Comparison of ENCODE assay signal across 18 mouse cellular contexts in genomic region chr16:77914160-77915070, GRCm38 (mm10).
A peak's percentile ranks its signal among the peaks of the same experiment; 100 is the strongest.
DNase-seq lines count a peak whose midpoint lies in the region; ATAC-seq and TF ChIP-seq lines count a peak whose summit lies in the region.
"Had no signal": no experiment of that assay in that cellular context is flagged by ENCODE, and none has a peak within 500 bp of the region (broad histone marks: within the 10 kb centered on the region; RNA-seq: fewer than 3 reads in every experiment).

No protein-coding gene starts in this region.

- ATAC-seq in embryonic facial prominence, embryonic 11.5 days (replicated peaks; ENCODE audit: insufficient number of reproducible peaks, low FRiP score, low TSS enrichment, low read depth), result no peak
- ATAC-seq in intestine, embryonic 15.5 days, result peak; percentile 71
- ATAC-seq in limb, embryonic 14.5 days (ENCODE audit: low FRiP score, low read depth), result peak; percentile 89
- ATAC-seq: inflammation-experienced regulatory T-cells, adult 6 months had no signal

- no peaks in the 10 kb centered on the region for H3K9me3 ChIP-seq in embryonic facial prominence, embryonic 11.5 days (replicated peaks; ENCODE audit: control insufficient read depth, low read length)
- H3K9me3 ChIP-seq in embryonic facial prominence, embryonic 10.5 days, result no peaks in the 10 kb centered on the region
- H3K9me3 ChIP-seq in intestine, embryonic 15.5 days, result no peaks in the 10 kb centered on the region
- no peaks in the 10 kb centered on the region for H3K9me3 ChIP-seq in limb, embryonic 14.5 days (ENCODE audit: control insufficient read depth, low read length)
- H3K9me3 ChIP-seq: heart, embryonic 10.5 days; hindbrain, embryonic 12.5 days; liver, embryonic 15.5 days; midbrain, embryonic 12.5 days; neural tube, embryonic 12.5 days had no signal

- DNase-seq in embryonic facial prominence, embryonic 11.5 days (ENCODE audit: low spot score), result peak; percentile 43
- no peak for DNase-seq in embryonic facial prominence, embryonic 10.5 days (ENCODE audit: low spot score)
- DNase-seq in NIH3T3 (ENCODE audit: low read depth), result peak; percentile 50
- DNase-seq in limb, embryonic 14.5 days (ENCODE audit: low spot score), result peak; percentile 72
- no peak for DNase-seq in liver
- no peak for DNase-seq in cerebellum, postnatal 4 days (ENCODE audit: low spot score in 2 of 2)
- DNase-seq: cerebellum, adult 2 months; cerebellum, postnatal 36 days; gastrocnemius, adult 2 months; thymus, postnatal 25 days had no signal

- no peaks in the 10 kb centered on the region for H3K27me3 ChIP-seq in embryonic facial prominence, embryonic 11.5 days (ENCODE audit: control insufficient read depth, insufficient read depth, low read length)
- H3K27me3 ChIP-seq in embryonic facial prominence, embryonic 10.5 days (replicated peaks; ENCODE audit: low read depth, poor library complexity, severe bottlenecking), result no peaks in the 10 kb centered on the region
- H3K27me3 ChIP-seq in intestine, embryonic 15.5 days (replicated peaks), result no peaks in the 10 kb centered on the region
- H3K27me3 ChIP-seq in limb, embryonic 14.5 days (ENCODE audit: control insufficient read depth, insufficient read depth, low read length), result no peaks in the 10 kb centered on the region
- H3K27me3 ChIP-seq: hindbrain, embryonic 12.5 days; liver, embryonic 15.5 days; midbrain, embryonic 12.5 days; neural tube, embryonic 12.5 days had no signal

- H3K4me2 ChIP-seq in embryonic facial prominence, embryonic 11.5 days (ENCODE audit: low read depth, low read length), result no peak overlapping the region
- no peak overlapping the region for H3K4me2 ChIP-seq in intestine, embryonic 15.5 days (replicated peaks)
- H3K4me2 ChIP-seq in limb, embryonic 14.5 days (replicated peaks; ENCODE audit: low read depth, low read length, severe bottlenecking), result no peak overlapping the region
- H3K4me2 ChIP-seq: hindbrain, embryonic 12.5 days; liver, embryonic 15.5 days; midbrain, embryonic 12.5 days; neural tube, embryonic 12.5 days had no signal

- H3K4me1 ChIP-seq in embryonic facial prominence, embryonic 11.5 days (ENCODE audit: control insufficient read depth, insufficient read depth, low read length), result no peaks in the 10 kb centered on the region
- H3K4me1 ChIP-seq in embryonic facial prominence, embryonic 10.5 days, result peaks cover 7% of the 10 kb centered on the region
- H3K4me1 ChIP-seq in intestine, embryonic 15.5 days (replicated peaks), result no peaks in the 10 kb centered on the region
- H3K4me1 ChIP-seq in limb, embryonic 14.5 days (ENCODE audit: control insufficient read depth, insufficient read depth, low read length), result peaks cover 10% of the 10 kb centered on the region
- H3K4me1 ChIP-seq: heart, embryonic 10.5 days; hindbrain, embryonic 12.5 days; liver, embryonic 15.5 days; midbrain, embryonic 12.5 days; neural tube, embryonic 12.5 days had no signal

- WGBS in embryonic facial prominence, embryonic 11.5 days, result 44% methylated on average over 6 of the region's 6 CpGs
- WGBS in embryonic facial prominence, embryonic 10.5 days, result 57% methylated on average over 6 of the region's 6 CpGs
- WGBS in intestine, embryonic 15.5 days, result 43% methylated on average over 6 of the region's 6 CpGs
- WGBS in limb, embryonic 14.5 days, result 22% methylated on average over 6 of the region's 6 CpGs

- no peak overlapping the region for H3K27ac ChIP-seq in embryonic facial prominence, embryonic 11.5 days (replicated peaks; ENCODE audit: low read depth, low read length)
- no peak overlapping the region for H3K27ac ChIP-seq in embryonic facial prominence, embryonic 10.5 days (replicated peaks)
- H3K27ac ChIP-seq in intestine, embryonic 15.5 days, result no peak overlapping the region
- peak overlapping the region; percentile 11; the same call in 1 of the 2 replicates for H3K27ac ChIP-seq in limb, embryonic 14.5 days (replicated peaks; ENCODE audit: low read depth, low read length)
- H3K27ac ChIP-seq: gastrocnemius, adult 2 months; heart, embryonic 10.5 days; hindbrain, embryonic 12.5 days; liver, embryonic 15.5 days; midbrain, embryonic 12.5 days; neural tube, embryonic 12.5 days had no signal

- H3K4me3 ChIP-seq in embryonic facial prominence, embryonic 11.5 days (ENCODE audit: low read depth, low read length), result no peak overlapping the region
- H3K4me3 ChIP-seq in embryonic facial prominence, embryonic 10.5 days, result no peak overlapping the region
- no peak overlapping the region for H3K4me3 ChIP-seq in intestine, embryonic 15.5 days (replicated peaks)
- H3K4me3 ChIP-seq in limb, embryonic 14.5 days (replicated peaks; ENCODE audit: low read length), result no peak overlapping the region
- H3K4me3 ChIP-seq: gastrocnemius, adult 2 months; heart, embryonic 10.5 days; hindbrain, embryonic 12.5 days; liver, embryonic 15.5 days; midbrain, embryonic 12.5 days; neural tube, embryonic 12.5 days had no signal

- TF ChIP-seq POLR2A in limb, embryonic 14.5 days (IDR thresholded peaks at IDR 0.05; ENCODE audit: borderline replicate concordance, extremely low read depth, insufficient read depth, insufficient read length), result no peak

- H3K9ac ChIP-seq in embryonic facial prominence, embryonic 11.5 days (replicated peaks; ENCODE audit: low read length), result no peak overlapping the region
- no peak overlapping the region for H3K9ac ChIP-seq in intestine, embryonic 15.5 days
- no peak overlapping the region for H3K9ac ChIP-seq in limb, embryonic 14.5 days (ENCODE audit: low read depth, low read length, severe bottlenecking)
- H3K9ac ChIP-seq: hindbrain, embryonic 12.5 days; liver, embryonic 15.5 days; midbrain, embryonic 12.5 days; neural tube, embryonic 12.5 days had no signal

- H3K36me3 ChIP-seq in embryonic facial prominence, embryonic 11.5 days (replicated peaks; ENCODE audit: control insufficient read depth, insufficient read depth, low read depth, low read length), result no peaks in the 10 kb centered on the region
- no peaks in the 10 kb centered on the region for H3K36me3 ChIP-seq in embryonic facial prominence, embryonic 10.5 days (replicated peaks)
- H3K36me3 ChIP-seq in intestine, embryonic 15.5 days, result no peaks in the 10 kb centered on the region
- no peaks in the 10 kb centered on the region for H3K36me3 ChIP-seq in limb, embryonic 14.5 days (ENCODE audit: control insufficient read depth, insufficient read depth, low read length)
- H3K36me3 ChIP-seq: G1E; heart, embryonic 10.5 days; hindbrain, embryonic 12.5 days; liver, embryonic 15.5 days; midbrain, embryonic 12.5 days; neural tube, embryonic 12.5 days had no signal

Comparison
In these comparisons a context has a peak if more than half of its experiments do, and no peak if none do; other contexts are left out.
1. DNase-seq: peak in embryonic facial prominence, embryonic 11.5 days (single experiment), NIH3T3 (single experiment) and limb, embryonic 14.5 days (single experiment); none in embryonic facial prominence, embryonic 10.5 days (single experiment), liver (single experiment) and cerebellum, postnatal 4 days (0 of 2).